Mouse (Mus musculus) ES-E14 (cell line): Measurements from ENCODE around the gene Slc10a1. TPM values are rescaled to one million over a fixed set of nuclear protein-coding genes. Genes with fewer than 3 reads are reported as not detected.

Source experiments
- DNase-seq: peaks from one replicate; pipeline ENCODE4 v3.0.0-alpha.2; 2013; ENCODE audit warnings: low read depth, low spot score
- H3K27ac ChIP-seq: 2 replicates; pipeline ENCODE4 v1.5.1; 2012; ENCODE audit warnings: low read depth, mild to moderate bottlenecking, low read length, moderate library complexity, mixed read lengths; ENCODE audit not compliant: poor library complexity, insufficient read depth, severe bottlenecking
- H3K36me3 ChIP-seq: 2 replicates; pipeline ENCODE4 v1.6.1; 2012; ENCODE audit warnings: mild to moderate bottlenecking, low read length, moderate library complexity, mixed read lengths; ENCODE audit not compliant: control insufficient read depth, poor library complexity, insufficient read depth, severe bottlenecking
- H3K4me1 ChIP-seq, 2 experiments: fragments of 150-350 bp in 1 of 2; sonication (generic) in 1 of 2; 2 replicates each; pipeline ENCODE4 v1.6.1; 2012; ENCODE audit warnings: low read length in 2 of 2, mild to moderate bottlenecking in 1 of 2, mixed read lengths in 1 of 2; ENCODE audit not compliant: control insufficient read depth in 2 of 2, insufficient read depth in 2 of 2, poor library complexity in 1 of 2
- H3K4me3 ChIP-seq, 2 experiments: fragments of 150-350 bp in 1 of 2; sonication (generic) in 1 of 2; 2 replicates each; pipeline ENCODE4 v1.5.1; 2012; ENCODE audit warnings: low read length in 2 of 2, low read depth in 1 of 2, mild to moderate bottlenecking in 1 of 2, mixed read lengths in 1 of 2; ENCODE audit not compliant: insufficient read depth in 1 of 2, poor library complexity in 1 of 2, severe bottlenecking in 1 of 2
- H3K9ac ChIP-seq: 2 replicates; pipeline ENCODE4 v1.6.1; 2012; ENCODE audit warnings: low read depth, mild to moderate bottlenecking, low read length, mixed read lengths; ENCODE audit not compliant: poor library complexity, insufficient read depth, severe bottlenecking
- H3K9me3 ChIP-seq: fragments of 150-350 bp; sonication (generic); 2 replicates; pipeline ENCODE4 v1.6.1; 2012; ENCODE audit warnings: low read depth, mild to moderate bottlenecking, low read length; ENCODE audit not compliant: control insufficient read depth, insufficient read depth
- CHD2 ChIP-seq: IDR thresholded peaks from 2 replicates; pipeline ENCODE4 v1.6.1; 2014; ENCODE audit warnings: mild to moderate bottlenecking, low read depth, low read length, inconsistent platforms
- HCFC1 ChIP-seq: IDR thresholded peaks from 2 replicates; pipeline ENCODE4 v1.6.1; 2012; ENCODE audit warnings: low read length, inconsistent platforms, borderline replicate concordance; ENCODE audit not compliant: insufficient read depth
- MAFK ChIP-seq: IDR thresholded peaks from 2 replicates; pipeline ENCODE4 v1.6.1; 2014; ENCODE audit warnings: mild to moderate bottlenecking, low read depth, low read length, inconsistent platforms; ENCODE audit not compliant: insufficient read depth
- ZC3H11A ChIP-seq: IDR thresholded peaks from 2 replicates; pipeline ENCODE4 v1.6.1; 2012; ENCODE audit warnings: low read depth, mild to moderate bottlenecking, inconsistent platforms, low read length, borderline replicate concordance
- ZNF384 ChIP-seq: IDR thresholded peaks from 2 replicates; pipeline ENCODE4 v1.6.1; 2012; ENCODE audit warnings: low read depth, low read length, inconsistent platforms
- in situ Hi-C, 2 experiments: fragments of 600-800 bp; cut with MboI; formaldehyde crosslinking; loops; one replicate each; pipeline ENCODE4 v1.15.1; 2025; ENCODE audit warnings: low sequenced_read_pairs in 2 of 2, inconsistent platforms in 1 of 2; ENCODE audit not compliant: unreplicated experiment in 2 of 2
- total RNA-seq: library from RNA; depleted of rRNA; stranded (reverse); fragments of 300-350 nt; gene quantifications from 2 replicates; pipeline ENCODE4 v1.2.3, GENCODE M21; 2012

The Slc10a1 gene
- total RNA-seq, 1 experiment: 0.54 TPM

DNA sequence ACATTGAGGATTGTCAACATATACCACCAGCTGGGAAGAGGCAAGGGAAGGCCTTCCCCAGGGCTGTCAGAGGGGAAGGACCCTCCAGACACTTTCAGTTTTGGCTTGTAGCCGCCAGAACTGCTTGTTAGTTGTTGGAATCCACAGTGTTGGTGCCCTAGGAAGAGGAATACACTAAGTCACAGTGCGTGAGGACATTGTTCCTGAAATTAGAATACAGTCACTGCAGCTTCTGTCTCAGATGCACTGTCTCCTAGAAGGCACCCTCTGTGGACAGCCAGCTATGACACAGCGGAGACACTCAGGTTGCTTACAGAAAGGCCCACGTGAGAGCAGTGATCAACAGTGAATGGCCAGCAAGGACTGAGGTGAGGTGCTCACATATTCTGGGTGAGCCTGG is 29.3 kb downstream of the Slc10a1 start:
- Histone ChIP-seq H3K9me3 (no peaks in the 10 kb centered on the region), H3K4me1 (no peaks in the 10 kb centered on the region), H3K36me3 (no peaks in the 10 kb centered on the region), H3K27ac (no peak overlapping the region), H3K9ac (no peak overlapping the region), H3K4me3 (no peak overlapping the region)
- TF ChIP-seq ZNF384: no peak
- TF ChIP-seq CHD2: no peak
- TF ChIP-seq ZC3H11A: no peak
- TF ChIP-seq HCFC1: no peak
- no peak for TF ChIP-seq MAFK
- in situ Hi-C loops: no loop called here
- no peak for DNase-seq

DNA sequence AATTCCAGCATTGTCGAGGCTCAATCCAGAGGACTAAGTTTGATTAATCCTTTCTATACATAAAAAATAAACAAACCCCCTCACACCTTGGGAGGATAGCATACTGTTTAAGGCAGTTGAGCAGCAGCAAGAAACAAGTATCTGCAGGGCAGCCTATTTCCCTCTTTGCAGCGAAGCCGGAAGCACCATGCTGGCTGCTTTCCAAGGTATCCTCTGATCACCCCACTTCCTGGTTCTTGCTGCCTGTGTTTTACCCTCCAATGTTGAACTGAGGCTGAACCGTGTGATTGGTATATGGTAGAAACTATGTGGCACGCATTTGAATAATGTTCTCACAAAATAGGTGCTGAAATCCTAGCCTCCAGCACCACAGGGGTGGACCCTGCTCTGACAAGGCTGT is 29.9 kb downstream of the Slc10a1 start:
- no peaks in the 10 kb centered on the region for H3K9me3 ChIP-seq
- no peaks in the 10 kb centered on the region for H3K4me1 ChIP-seq
- H3K9ac ChIP-seq: no peak overlapping the region
- no peaks in the 10 kb centered on the region for H3K36me3 ChIP-seq
- in situ Hi-C loops: no loop called here
- no peak for TF ChIP-seq ZNF384
- TF ChIP-seq HCFC1: no peak
- no peak for TF ChIP-seq ZC3H11A
- no peak for TF ChIP-seq MAFK
- TF ChIP-seq CHD2: no peak
- no peak overlapping the region for H3K27ac ChIP-seq
- no peak overlapping the region for H3K4me3 ChIP-seq
- DNase-seq: no peak

DNA sequence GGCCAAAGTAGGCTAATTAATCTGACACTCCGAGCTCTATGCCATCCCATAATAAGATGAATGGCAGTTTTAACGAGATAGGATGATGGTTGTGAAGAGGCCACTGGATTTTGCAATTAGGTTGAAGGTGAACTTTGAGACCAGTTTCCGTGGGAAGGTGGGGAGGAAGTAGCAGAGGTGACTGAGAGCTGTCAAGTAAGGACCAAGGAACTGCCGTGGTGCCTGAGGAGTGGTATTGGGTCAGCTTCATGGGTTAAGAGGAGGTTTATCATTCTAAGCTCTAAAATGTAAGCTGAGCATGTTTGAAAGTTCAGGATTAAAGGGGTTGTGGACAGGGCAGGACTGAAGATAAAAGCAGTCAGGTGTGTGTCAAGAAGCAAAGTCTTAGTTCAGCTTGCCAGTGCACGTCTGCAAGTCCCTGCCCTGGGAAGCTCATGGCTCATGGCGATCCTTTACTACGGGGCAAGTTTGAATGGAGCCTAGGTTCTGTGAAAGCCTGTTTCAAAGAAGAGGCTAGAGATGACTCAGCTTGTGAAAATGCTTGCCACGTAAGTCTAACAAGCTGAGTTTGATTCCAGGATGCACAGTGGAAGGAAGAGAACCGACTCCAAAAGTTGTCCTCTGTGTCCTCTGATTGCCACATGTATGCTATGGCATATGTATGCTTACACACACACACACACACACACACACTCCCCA is 31.0 kb downstream of the Slc10a1 start:
- no peaks in the 10 kb centered on the region for H3K9me3 ChIP-seq
- no peak for TF ChIP-seq HCFC1
- TF ChIP-seq ZNF384: no peak
- TF ChIP-seq MAFK: no peak
- no peak for TF ChIP-seq ZC3H11A
- H3K4me3 ChIP-seq: no peak overlapping the region
- H3K36me3 ChIP-seq: no peaks in the 10 kb centered on the region
- H3K4me1 ChIP-seq: no peaks in the 10 kb centered on the region
- in situ Hi-C loops: no loop called here
- H3K27ac ChIP-seq: no peak overlapping the region
- DNase-seq: no peak
- no peak overlapping the region for H3K9ac ChIP-seq

DNA sequence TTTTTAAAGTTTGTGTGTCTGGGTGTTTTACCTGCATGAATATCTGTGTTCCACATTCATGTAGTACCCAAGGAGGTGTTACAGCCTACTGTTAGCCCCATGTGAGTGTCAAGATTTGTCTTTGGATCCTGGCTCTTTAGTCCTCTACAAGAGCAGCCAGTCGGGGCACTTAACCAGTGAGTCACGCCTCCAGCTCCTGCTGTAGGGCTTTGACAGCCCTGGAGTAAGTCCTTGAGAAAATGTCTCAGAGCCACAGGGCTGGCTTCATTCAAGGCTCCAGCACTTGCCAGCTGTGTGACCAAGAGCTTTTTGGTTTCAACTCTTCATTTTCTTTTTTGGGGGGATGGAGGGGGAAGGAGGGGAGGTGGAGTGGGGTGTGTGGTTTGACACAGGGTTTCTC is 31.8 kb downstream of the Slc10a1 start:
- TF ChIP-seq HCFC1 (no peak), CHD2 (no peak), ZC3H11A (no peak), MAFK (no peak), ZNF384 (no peak)
- Histone ChIP-seq H3K9ac (no peak overlapping the region), H3K4me3 (no peak overlapping the region), H3K4me1 (peaks cover 0 to 1% of the 10 kb centered on the region in 2 experiments; a peak in 1 of 4 replicates), H3K9me3 (no peaks in the 10 kb centered on the region), H3K36me3 (no peaks in the 10 kb centered on the region), H3K27ac (no peak overlapping the region)
- in situ Hi-C loops: no loop called here
- DNase-seq: no peak
